Mouse (Mus musculus) adrenal gland, postnatal 10 days (tissue): ENCODE measurements at regions not wholly inside any gene's neighbourhood (a gene's known extent, or its start where the extent isn't known, plus 50 kb on each side); places are given as distances from the start of the nearest gene placed in this dataset.

Source experiments
- DNase-seq: peaks from one replicate; pipeline ENCODE4 v3.0.0; 2021; ENCODE audit warnings: mixed read lengths

GRCm38 (mm10) chr13:28754207-28754606, 199.3 kb downstream of the Sox4 start:
- no peak for DNase-seq

GRCm38 (mm10) chr13:28750949-28751692, 202.4 kb downstream of the Sox4 start:
- no peak for DNase-seq

- no peak for DNase-seq
Measured at GRCm38 (mm10) chr13:28740158-28740670, 213.3 kb downstream of the Sox4 start.

GRCm38 (mm10) chr13:28738160-28739100, 215.1 kb downstream of the Sox4 start:
- DNase-seq = peak; percentile 25

- DNase-seq = no peak
Measured at GRCm38 (mm10) chr13:28732475-28732874, 221.0 kb downstream of the Sox4 start.

- DNase-seq = no peak
Measured at GRCm38 (mm10) chr13:28732036-28732435, 221.5 kb downstream of the Sox4 start.

GRCm38 (mm10) chr13:28730059-28730580, 223.4 kb downstream of the Sox4 start:
- no peak for DNase-seq

- DNase-seq = no peak
Measured at GRCm38 (mm10) chr13:28728768-28729167, 224.7 kb downstream of the Sox4 start.

- peak; percentile 6 for DNase-seq
Measured at GRCm38 (mm10) chr13:28724300-28724699, 229.2 kb downstream of the Sox4 start.

- DNase-seq = no peak
Measured at GRCm38 (mm10) chr13:28722074-28722473, 231.4 kb downstream of the Sox4 start.

GRCm38 (mm10) chr13:28721548-28721981, 231.9 kb downstream of the Sox4 start:
- DNase-seq = no peak

- peak; percentile 19 for DNase-seq
Measured at GRCm38 (mm10) chr13:28720639-28721239, 232.8 kb downstream of the Sox4 start.

- no peak for DNase-seq
Measured at GRCm38 (mm10) chr13:28720169-28720568, 233.3 kb downstream of the Sox4 start.

- DNase-seq = no peak
Measured at GRCm38 (mm10) chr13:28718868-28719265, 234.6 kb downstream of the Sox4 start.

GRCm38 (mm10) chr13:28718169-28718867, 235.2 kb downstream of the Sox4 start:
- DNase-seq = peak; percentile 19

- no peak for DNase-seq
Measured at GRCm38 (mm10) chr13:28717404-28717803, 236.1 kb downstream of the Sox4 start.

- DNase-seq = no peak
Measured at GRCm38 (mm10) chr13:28709966-28710365, 243.5 kb downstream of the Sox4 start.

GRCm38 (mm10) chr13:28701309-28701708, 252.2 kb downstream of the Sox4 start:
- no peak for DNase-seq

GRCm38 (mm10) chr13:28700081-28700480, 253.4 kb downstream of the Sox4 start:
- DNase-seq = no peak

- DNase-seq = no peak
Measured at GRCm38 (mm10) chr13:28699490-28700032, 254.0 kb downstream of the Sox4 start.
